Mouse (Mus musculus): ENCODE measurements around the gene Specc1l. TPM values are rescaled to one million over a fixed set of nuclear protein-coding genes. Genes with fewer than 3 reads are reported as not detected.

The Specc1l gene
- total and polyA plus RNA-seq, 3 experiments = 17.9 to 39.6 (median 37.9) TPM

- Histone ChIP-seq H3K27me3 (ENCODE audit: control insufficient read depth, insufficient read depth, low read length) (no peaks in the 10 kb centered on the region), H3K9ac (ENCODE audit: low read depth, low read length) (no peak overlapping the region), H3K4me1 (ENCODE audit: control insufficient read depth, insufficient read depth, low read length) (peaks cover 5% of the 10 kb centered on the region), H3K36me3 (ENCODE audit: control insufficient read depth, insufficient read depth, low read length) (peaks cover 3% of the 10 kb centered on the region), H3K27ac (no peak overlapping the region), H3K79me2 (replicated peaks; ENCODE audit: control insufficient read depth, insufficient read depth, low read length) (peaks cover 10% of the 10 kb centered on the region), H3K4me3 (no peak overlapping the region)
- TF ChIP-seq CTCF (IDR thresholded peaks at IDR 0.05) (no peak), POLR2A (IDR thresholded peaks at IDR 0.05; ENCODE audit: insufficient read depth, low read depth, low read length) (no peak)
- DNase-seq = no peak
- WGBS = 87% methylated on average over 3 of the region's 3 CpGs
- intact Hi-C loops (cut with DNase I) = no loop called here
These were observed 15.5 kb downstream of the Specc1l start for GRCm38 (mm10) chr10:75227381-75227780.

DNA sequence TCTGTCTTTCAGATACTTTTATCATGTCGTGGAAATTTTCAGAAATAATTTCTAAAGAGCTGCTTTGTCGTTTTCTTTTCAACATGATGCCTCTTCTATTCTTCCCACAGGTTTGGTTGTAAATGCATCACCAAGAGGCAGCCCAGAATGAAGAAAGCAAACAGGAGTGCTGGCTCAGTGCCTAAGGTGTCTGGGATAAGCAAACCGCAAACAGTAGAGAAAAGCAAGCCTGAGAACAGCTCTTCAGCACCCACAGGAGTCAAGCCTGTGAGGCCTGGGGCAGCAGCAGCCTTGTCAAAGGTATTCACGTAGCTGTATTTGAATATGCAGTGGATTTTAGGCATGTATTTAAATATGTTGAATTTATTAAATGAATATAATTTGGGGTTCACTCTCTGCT lies 18.7 kb downstream of the Specc1l start:
- peaks cover 6% of the 10 kb centered on the region; the same call in 1 of the 2 replicates for H3K4me1 ChIP-seq (ENCODE audit: control insufficient read depth, insufficient read depth, low read length)
- H3K27ac ChIP-seq = no peak overlapping the region
- no peak for DNase-seq
- intact Hi-C loops (cut with DNase I) = no loop called here
- peaks cover 6% of the 10 kb centered on the region for H3K36me3 ChIP-seq (ENCODE audit: control insufficient read depth, insufficient read depth, low read length)
- no peak overlapping the region for H3K9ac ChIP-seq (ENCODE audit: low read depth, low read length)
- WGBS = 74% methylated on average over 4 of the region's 4 CpGs
- peaks cover 12% of the 10 kb centered on the region for H3K79me2 ChIP-seq (replicated peaks; ENCODE audit: control insufficient read depth, insufficient read depth, low read length)
- no peaks in the 10 kb centered on the region for H3K27me3 ChIP-seq (ENCODE audit: control insufficient read depth, insufficient read depth, low read length)
- no peak for TF ChIP-seq EP300 (IDR thresholded peaks at IDR 0.05; ENCODE audit: insufficient read depth, low read depth, low read length)
- no peak for TF ChIP-seq POLR2A (IDR thresholded peaks at IDR 0.05; ENCODE audit: insufficient read depth, low read depth, low read length)
- TF ChIP-seq CTCF (IDR thresholded peaks at IDR 0.05) = no peak
- no peak overlapping the region for H3K4me3 ChIP-seq

GRCm38 (mm10) chr10:75231876-75232275 lies 20.0 kb downstream of the Specc1l start:
- H3K4me3 ChIP-seq = no peak overlapping the region
- H3K27me3 ChIP-seq (ENCODE audit: control insufficient read depth, insufficient read depth, low read length) = no peaks in the 10 kb centered on the region
- 81% methylated on average over 1 of the region's 1 CpGs for WGBS
- TF ChIP-seq CTCF (IDR thresholded peaks at IDR 0.05) = no peak
- TF ChIP-seq POLR2A (IDR thresholded peaks at IDR 0.05; ENCODE audit: insufficient read depth, low read depth, low read length) = no peak
- no peak for TF ChIP-seq EP300 (IDR thresholded peaks at IDR 0.05; ENCODE audit: insufficient read depth, low read depth, low read length)
- H3K27ac ChIP-seq = no peak overlapping the region
- peaks cover 6% of the 10 kb centered on the region; the same call in 1 of the 2 replicates for H3K4me1 ChIP-seq (ENCODE audit: control insufficient read depth, insufficient read depth, low read length)
- H3K79me2 ChIP-seq (replicated peaks; ENCODE audit: control insufficient read depth, insufficient read depth, low read length) = peaks cover 12% of the 10 kb centered on the region
- intact Hi-C loops (cut with DNase I) = no loop called here
- DNase-seq = no peak
- peaks cover 6% of the 10 kb centered on the region for H3K36me3 ChIP-seq (ENCODE audit: control insufficient read depth, insufficient read depth, low read length)
- no peak overlapping the region for H3K9ac ChIP-seq (ENCODE audit: low read depth, low read length)

- Histone ChIP-seq H3K27ac (no peak overlapping the region), H3K27me3 (ENCODE audit: control insufficient read depth, insufficient read depth, low read length) (no peaks in the 10 kb centered on the region), H3K9ac (ENCODE audit: low read depth, low read length) (no peak overlapping the region), H3K79me2 (replicated peaks; ENCODE audit: control insufficient read depth, insufficient read depth, low read length) (peaks cover 12% of the 10 kb centered on the region), H3K4me3 (no peak overlapping the region), H3K4me1 (ENCODE audit: control insufficient read depth, insufficient read depth, low read length) (peaks cover 6% of the 10 kb centered on the region; the same call in 1 of the 2 replicates), H3K36me3 (ENCODE audit: control insufficient read depth, insufficient read depth, low read length) (peaks cover 6% of the 10 kb centered on the region)
- DNase-seq = no peak
- TF ChIP-seq CTCF (IDR thresholded peaks at IDR 0.05) (no peak), EP300 (IDR thresholded peaks at IDR 0.05; ENCODE audit: insufficient read depth, low read depth, low read length) (no peak)
- intact Hi-C loops (cut with DNase I) = no loop called here
- 89% methylated on average over 4 of the region's 4 CpGs for WGBS
These were observed 20.8 kb downstream of the Specc1l start for GRCm38 (mm10) chr10:75232612-75233155.

DNA sequence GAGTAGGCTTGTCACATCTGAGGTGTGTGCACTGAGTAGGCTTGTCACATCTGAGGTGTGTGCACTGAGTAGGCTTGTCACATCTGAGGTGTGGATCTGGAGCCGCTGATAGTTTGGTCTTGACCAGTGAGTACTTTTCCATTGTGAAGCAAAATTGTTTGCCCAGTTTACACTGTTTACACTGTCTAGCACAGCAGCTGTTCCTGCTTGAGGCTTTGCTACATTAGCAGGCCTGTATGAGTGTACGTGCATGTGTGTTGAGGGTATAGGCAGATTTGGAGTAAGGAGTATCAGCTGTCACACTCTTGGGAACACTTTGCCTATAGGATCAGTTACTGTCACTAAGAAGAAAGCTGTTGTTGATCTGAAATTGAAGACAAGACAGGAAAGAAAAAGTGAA lies 21.6 kb downstream of the Specc1l start:
- intact Hi-C loops (cut with DNase I) = no loop called here
- TF ChIP-seq POLR2A (IDR thresholded peaks at IDR 0.05; ENCODE audit: insufficient read depth, low read depth, low read length) (no peak), CTCF (IDR thresholded peaks at IDR 0.05) (no peak), EP300 (IDR thresholded peaks at IDR 0.05; ENCODE audit: insufficient read depth, low read depth, low read length) (no peak)
- H3K4me3 ChIP-seq = no peak overlapping the region
- peaks cover 6% of the 10 kb centered on the region for H3K36me3 ChIP-seq (ENCODE audit: control insufficient read depth, insufficient read depth, low read length)
- H3K79me2 ChIP-seq (replicated peaks; ENCODE audit: control insufficient read depth, insufficient read depth, low read length) = peaks cover 9% of the 10 kb centered on the region
- H3K27ac ChIP-seq = no peak overlapping the region
- WGBS = 87% methylated on average over 2 of the region's 2 CpGs
- DNase-seq = no peak
- no peaks in the 10 kb centered on the region for H3K27me3 ChIP-seq (ENCODE audit: control insufficient read depth, insufficient read depth, low read length)
- no peak overlapping the region for H3K9ac ChIP-seq (ENCODE audit: low read depth, low read length)
- H3K4me1 ChIP-seq (ENCODE audit: control insufficient read depth, insufficient read depth, low read length) = peaks cover 6% of the 10 kb centered on the region; the same call in 1 of the 2 replicates

DNA sequence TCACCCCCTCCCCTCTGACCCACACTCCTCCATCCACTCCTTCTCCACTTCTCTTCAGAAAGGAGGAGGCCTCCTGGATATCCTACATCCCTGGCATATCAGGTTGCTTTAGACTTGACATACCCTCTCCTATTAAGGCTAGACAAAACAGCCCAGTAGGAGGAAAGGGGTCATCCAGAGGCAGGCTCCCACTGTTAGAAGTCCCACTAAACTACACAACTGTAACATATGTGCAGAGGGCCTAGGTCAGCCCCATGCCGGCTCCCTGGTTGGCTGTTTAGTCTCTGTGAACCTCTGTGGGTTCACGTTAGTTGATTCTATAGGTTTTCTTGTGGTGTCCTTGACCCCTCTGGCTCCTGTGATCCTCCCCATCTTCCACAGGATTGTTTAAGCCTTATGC lies 23.9 kb downstream of the Specc1l start:
- intact Hi-C loops (cut with DNase I) = no loop called here
- H3K4me3 ChIP-seq = no peak overlapping the region
- no peak for TF ChIP-seq EP300 (IDR thresholded peaks at IDR 0.05; ENCODE audit: insufficient read depth, low read depth, low read length)
- TF ChIP-seq POLR2A (IDR thresholded peaks at IDR 0.05; ENCODE audit: insufficient read depth, low read depth, low read length) = no peak
- no peak for TF ChIP-seq CTCF (IDR thresholded peaks at IDR 0.05)
- peaks cover 6% of the 10 kb centered on the region for H3K36me3 ChIP-seq (ENCODE audit: control insufficient read depth, insufficient read depth, low read length)
- peaks cover 6% of the 10 kb centered on the region; the same call in 1 of the 2 replicates for H3K4me1 ChIP-seq (ENCODE audit: control insufficient read depth, insufficient read depth, low read length)
- no peak overlapping the region for H3K27ac ChIP-seq
- DNase-seq = no peak
- 89% methylated on average over 2 of the region's 2 CpGs for WGBS
- no peaks in the 10 kb centered on the region for H3K27me3 ChIP-seq (ENCODE audit: control insufficient read depth, insufficient read depth, low read length)
- no peak overlapping the region for H3K9ac ChIP-seq (ENCODE audit: low read depth, low read length)
- peaks cover 6% of the 10 kb centered on the region; the same call in 1 of the 2 replicates for H3K79me2 ChIP-seq (replicated peaks; ENCODE audit: control insufficient read depth, insufficient read depth, low read length)

Measured in heart, adult 2 months (tissue).